Mouse (Mus musculus): Measurements from ENCODE around the gene Gm9887.
"Not testable (repeated sequence)": the region's sequence is repeated elsewhere in the genome, so short reads cannot be mapped to it uniquely, and the experiment has no call there.

Gene Gm9887

GRCm38 (mm10) chr12:69386281-69386732 is 14.0 kb upstream of the Gm9887 start:
- not testable (repeated sequence) for DNase-seq (ENCODE audit: low spot score in 2 of 2)

- no peak for DNase-seq (ENCODE audit: low spot score in 2 of 2)
Measured at GRCm38 (mm10) chr12:69385542-69386280, 13.5 kb upstream of the Gm9887 start.

- no peak for DNase-seq (ENCODE audit: low spot score in 2 of 2)
Measured at GRCm38 (mm10) chr12:69384606-69385005, 12.3 kb upstream of the Gm9887 start.

- no peak for DNase-seq (ENCODE audit: low spot score in 2 of 2)
Measured at GRCm38 (mm10) chr12:69382880-69383279, 10.6 kb upstream of the Gm9887 start.

GRCm38 (mm10) chr12:69378558-69379454 is 6.5 kb upstream of the Gm9887 start:
- no peak for DNase-seq (ENCODE audit: low spot score in 2 of 2)

- not testable (repeated sequence) for DNase-seq (ENCODE audit: low spot score in 2 of 2)
Measured at GRCm38 (mm10) chr12:69377636-69378035, 5.4 kb upstream of the Gm9887 start.

GRCm38 (mm10) chr12:69377188-69377587 is 4.9 kb upstream of the Gm9887 start:
- no peak for DNase-seq (ENCODE audit: low spot score in 2 of 2)

GRCm38 (mm10) chr12:69376132-69376531 is 3.9 kb upstream of the Gm9887 start:
- no peak for DNase-seq (ENCODE audit: low spot score in 2 of 2)

GRCm38 (mm10) chr12:69373850-69374766 is 1.9 kb upstream of the Gm9887 start:
- peak; percentile 19 to 39 for DNase-seq (ENCODE audit: low spot score in 2 of 2)

GRCm38 (mm10) chr12:69372731-69373331 is 573 bp upstream of the Gm9887 start:
- peak in 1 of 2 experiments; percentile 6 for DNase-seq (ENCODE audit: low spot score in 2 of 2)

- peak; percentile 81 to 88 for DNase-seq (ENCODE audit: low spot score in 2 of 2)
Measured at GRCm38 (mm10) chr12:69371421-69371853, 821 bp downstream of the Gm9887 start.

GRCm38 (mm10) chr12:69370936-69371335 is 1.3 kb downstream of the Gm9887 start:
- no peak for DNase-seq (ENCODE audit: low spot score in 2 of 2)

GRCm38 (mm10) chr12:69367557-69367956 is 4.7 kb downstream of the Gm9887 start:
- no peak for DNase-seq (ENCODE audit: low spot score in 2 of 2)

GRCm38 (mm10) chr12:69366424-69366823 is 5.8 kb downstream of the Gm9887 start:
- no peak for DNase-seq (ENCODE audit: low spot score in 2 of 2)

GRCm38 (mm10) chr12:69365757-69366156 is 6.5 kb downstream of the Gm9887 start:
- no peak for DNase-seq (ENCODE audit: low spot score in 2 of 2)

- DNase-seq (ENCODE audit: low spot score in 2 of 2): peak; percentile 81 to 87
Measured at GRCm38 (mm10) chr12:69363899-69364762, 8.1 kb downstream of the Gm9887 start.

GRCm38 (mm10) chr12:69363110-69363509 is 9.1 kb downstream of the Gm9887 start:
- not testable (repeated sequence) for DNase-seq (ENCODE audit: low spot score in 2 of 2)

GRCm38 (mm10) chr12:69362388-69362787 is 9.9 kb downstream of the Gm9887 start:
- DNase-seq (ENCODE audit: low spot score in 2 of 2): no peak

GRCm38 (mm10) chr12:69361919-69362318 is 10.3 kb downstream of the Gm9887 start:
- DNase-seq (ENCODE audit: low spot score in 2 of 2): no peak

Data from spleen, postnatal 36 days (tissue).